Mouse (Mus musculus) hindbrain, embryonic 14.5 days (tissue): ENCODE results near the gene Gstm3. TPM values are rescaled to one million over a fixed set of nuclear protein-coding genes. Genes with fewer than 3 reads are reported as not detected.
"Not testable (repeated sequence)": the region's sequence is repeated elsewhere in the genome, so short reads cannot be mapped to it uniquely, and the experiment has no call there.

Source experiments
- ATAC-seq: fragments of 200-750 bp; cut with Nextera tagmentation; 2 replicates; pipeline ENCODE4 v1.8.0; 2017; ENCODE audit warnings: moderate number of reproducible peaks, mild to moderate bottlenecking, moderate TSS enrichment, moderate library complexity; ENCODE audit not compliant: low FRiP score
- DNase-seq: peaks from one replicate; pipeline ENCODE4 v3.0.0-alpha.2; 2015; ENCODE audit warnings: low spot score
- H3K27ac ChIP-seq: fragments of 300-500 bp; sonication (generic); 2 replicates; pipeline ENCODE4 v1.5.1; 2014; ENCODE audit warnings: mild to moderate bottlenecking, moderate library complexity
- H3K27me3 ChIP-seq: fragments of 300-500 bp; sonication (generic); 2 replicates; pipeline ENCODE4 v1.6.1; 2014; ENCODE audit warnings: mild to moderate bottlenecking, low read length, mixed read lengths; ENCODE audit not compliant: control insufficient read depth, insufficient read depth
- H3K36me3 ChIP-seq: fragments of 300-500 bp; sonication (generic); replicated peaks from 2 replicates; pipeline ENCODE4 v1.6.1; 2014; ENCODE audit not compliant: control insufficient read depth, insufficient read depth
- H3K4me1 ChIP-seq: fragments of 300-500 bp; sonication (generic); replicated peaks from 2 replicates; pipeline ENCODE4 v1.6.1; 2014; ENCODE audit warnings: antibody characterized with exemption, low read length, mixed read lengths; ENCODE audit not compliant: control insufficient read depth, insufficient read depth
- H3K4me2 ChIP-seq: fragments of 300-500 bp; sonication (generic); replicated peaks from 2 replicates; pipeline ENCODE4 v1.6.1; 2014; ENCODE audit warnings: mild to moderate bottlenecking, moderate library complexity
- H3K4me3 ChIP-seq: fragments of 300-500 bp; sonication (generic); replicated peaks from 2 replicates; pipeline ENCODE4 v1.5.1; 2014; ENCODE audit warnings: mild to moderate bottlenecking, low read length
- H3K9ac ChIP-seq: fragments of 300-500 bp; sonication (generic); 2 replicates; pipeline ENCODE4 v1.6.1; 2014
- H3K9me3 ChIP-seq: fragments of 300-500 bp; sonication (generic); 2 replicates; pipeline ENCODE4 v1.6.1; 2016; ENCODE audit warnings: low read length; ENCODE audit not compliant: control insufficient read depth
- WGBS: fragments of 180-500 bp; shearing (Covaris S2); extraction: QIAGEN DNeasy Blood & Tissue Kit; methylation state at CpG from one replicate; pipeline ENCODE4 v1.1.7; 2014; 5-methylcytosine and 5-hydroxymethylcytosine counted together
- polyA plus RNA-seq: library from polyadenylated mRNA; unstranded; fragments of >200 nt; fragmentation: Nextera tagmentation; extraction: Ambion mirVana; gene quantifications from 2 replicates; pipeline ENCODE4 v1.2.1, GENCODE M21; 2014

Gstm3 gene
- polyA plus RNA-seq, 1 experiment from 2014 or later: not detected

DNA sequence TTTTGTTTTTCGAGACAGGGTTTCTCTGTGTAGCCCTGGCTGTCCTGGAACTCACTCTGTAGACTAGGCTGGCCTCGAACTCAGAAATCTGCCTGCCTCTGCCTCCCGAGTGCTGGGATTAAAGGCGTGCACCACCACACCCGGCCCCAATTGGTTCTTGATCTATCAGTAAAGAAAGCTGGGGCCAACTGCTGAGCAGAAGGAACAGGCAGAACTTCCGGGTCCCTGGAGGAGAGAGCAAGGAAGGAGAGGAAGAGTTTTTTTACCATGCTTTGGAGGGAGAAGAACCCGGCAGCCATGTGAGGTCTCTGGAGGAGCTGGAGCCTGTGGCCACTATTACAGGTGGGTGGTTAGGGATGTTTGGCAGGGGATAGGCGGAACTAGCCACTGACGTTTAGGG, 13.8 kb downstream of the Gstm3 start:
- not testable (repeated sequence) for H3K27ac ChIP-seq, H3K9ac ChIP-seq, H3K4me2 ChIP-seq, H3K27me3 ChIP-seq, H3K36me3 ChIP-seq, H3K9me3 ChIP-seq, ATAC-seq, H3K4me3 ChIP-seq, DNase-seq, H3K4me1 ChIP-seq
- 93% methylated on average over 9 of the region's 9 CpGs for WGBS

DNA sequence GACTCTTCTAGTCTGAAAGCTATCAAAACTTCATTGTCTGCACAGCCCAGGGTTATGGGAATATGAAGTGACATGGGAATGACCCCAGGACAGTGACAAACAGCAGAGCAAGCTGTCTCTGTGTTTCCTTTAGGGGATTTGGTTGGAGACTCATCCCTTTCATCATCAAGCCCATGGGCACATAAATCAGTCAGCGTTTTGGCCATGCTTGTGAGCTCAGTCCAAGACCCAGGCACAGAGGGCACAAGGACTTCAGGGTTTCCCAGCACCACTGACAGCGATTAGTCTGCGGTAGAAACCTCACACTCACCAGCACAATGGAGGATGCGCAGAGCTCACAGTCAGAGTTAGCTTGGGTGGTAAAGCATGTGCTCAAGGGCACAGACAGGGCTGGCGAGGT, 15.2 kb downstream of the Gstm3 start:
- H3K4me2 ChIP-seq: no peak overlapping the region
- H3K4me3 ChIP-seq: no peak overlapping the region
- H3K27me3 ChIP-seq: no peaks in the 10 kb centered on the region
- peak; percentile 53; the same call in 1 of the 2 replicates for ATAC-seq
- DNase-seq: no peak
- no peaks in the 10 kb centered on the region for H3K4me1 ChIP-seq
- no peak overlapping the region for H3K9ac ChIP-seq
- no peaks in the 10 kb centered on the region for H3K9me3 ChIP-seq
- H3K27ac ChIP-seq: no peak overlapping the region
- no peaks in the 10 kb centered on the region for H3K36me3 ChIP-seq
- WGBS: 87% methylated on average over 5 of the region's 5 CpGs

DNA sequence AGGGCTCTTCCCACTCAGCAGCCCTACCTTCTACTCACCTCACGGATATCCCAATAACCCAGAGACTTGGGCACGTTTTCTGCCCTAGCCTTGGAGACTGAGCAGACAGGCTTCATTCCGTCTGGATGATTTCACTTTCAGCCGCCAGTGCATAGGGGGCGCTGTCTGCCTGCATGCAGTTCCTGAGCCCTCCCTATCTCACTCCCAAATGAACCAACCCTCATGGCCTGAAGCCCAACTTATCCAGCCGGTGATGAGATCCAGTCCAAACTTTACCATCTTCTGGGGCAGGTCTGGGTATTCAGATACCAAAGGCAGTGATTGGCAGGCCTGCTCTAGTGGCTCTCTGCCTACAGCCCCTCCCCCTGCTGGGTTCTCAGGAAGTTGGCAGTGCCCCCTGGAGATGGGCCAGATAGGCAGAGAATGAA, 15.7 kb downstream of the Gstm3 start:
- peak; percentile 58 for DNase-seq
- no peak overlapping the region for H3K4me3 ChIP-seq
- H3K36me3 ChIP-seq: no peaks in the 10 kb centered on the region
- no peaks in the 10 kb centered on the region for H3K27me3 ChIP-seq
- no peak overlapping the region for H3K27ac ChIP-seq
- no peaks in the 10 kb centered on the region for H3K4me1 ChIP-seq
- H3K9ac ChIP-seq: no peak overlapping the region
- no peak overlapping the region for H3K4me2 ChIP-seq
- 25% methylated on average over 6 of the region's 6 CpGs for WGBS
- H3K9me3 ChIP-seq: no peaks in the 10 kb centered on the region
- ATAC-seq: peak; percentile 80; the same call in 1 of the 2 replicates

DNA sequence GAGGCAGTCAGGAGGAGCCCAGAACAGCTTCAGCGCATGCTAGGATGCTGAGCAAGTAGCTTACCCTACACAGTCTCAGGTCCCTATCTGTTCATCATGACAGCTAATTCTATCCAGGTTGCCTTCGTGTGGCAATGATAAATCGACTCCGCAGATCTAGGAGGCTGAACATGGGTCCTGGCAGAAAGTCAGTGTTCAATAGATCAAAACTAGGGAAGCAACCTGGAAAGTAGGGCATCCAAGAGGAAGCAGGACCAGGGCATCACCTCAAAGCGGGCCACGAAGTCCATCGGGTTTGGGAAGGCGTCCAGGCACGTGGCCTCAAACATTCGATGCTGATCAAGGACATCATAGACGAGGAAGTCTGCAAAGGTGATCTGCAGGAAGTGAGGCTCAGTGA, 18.6 kb downstream of the Gstm3 start:
- WGBS: 86% methylated on average over 11 of the region's 11 CpGs
- H3K4me2 ChIP-seq: no peak overlapping the region
- H3K27me3 ChIP-seq: no peaks in the 10 kb centered on the region
- ATAC-seq (no peak), DNase-seq (no peak)
- no peak overlapping the region for H3K9ac ChIP-seq
- H3K27ac ChIP-seq: no peak overlapping the region
- no peaks in the 10 kb centered on the region for H3K9me3 ChIP-seq
- no peak overlapping the region for H3K4me3 ChIP-seq
- H3K36me3 ChIP-seq: no peaks in the 10 kb centered on the region
- no peaks in the 10 kb centered on the region for H3K4me1 ChIP-seq

DNA sequence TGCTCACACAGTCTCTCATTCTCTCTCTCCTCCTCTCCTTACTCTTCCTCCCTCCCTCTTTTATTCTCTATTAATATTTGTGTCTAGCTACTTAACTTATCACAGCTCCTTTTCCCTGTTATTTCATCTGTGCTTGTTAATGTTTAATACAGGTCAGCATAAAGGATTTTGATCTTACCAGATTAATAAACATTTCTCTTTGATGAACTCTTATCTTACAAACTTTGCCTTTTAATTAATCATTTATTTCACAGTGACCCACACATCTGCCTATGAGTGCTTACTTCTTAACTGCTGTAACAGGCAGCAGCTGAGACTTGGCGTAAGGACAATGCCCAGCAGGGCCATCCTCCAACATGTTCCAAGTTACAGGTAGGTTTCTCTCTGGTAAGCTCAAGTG, 19.6 kb downstream of the Gstm3 start:
- not testable (repeated sequence) for H3K4me3 ChIP-seq, H3K27me3 ChIP-seq, H3K4me2 ChIP-seq, H3K9me3 ChIP-seq, H3K4me1 ChIP-seq, H3K27ac ChIP-seq, H3K36me3 ChIP-seq, H3K9ac ChIP-seq, DNase-seq, ATAC-seq
- WGBS: 94% methylated on average over 1 of the region's 1 CpGs

DNA sequence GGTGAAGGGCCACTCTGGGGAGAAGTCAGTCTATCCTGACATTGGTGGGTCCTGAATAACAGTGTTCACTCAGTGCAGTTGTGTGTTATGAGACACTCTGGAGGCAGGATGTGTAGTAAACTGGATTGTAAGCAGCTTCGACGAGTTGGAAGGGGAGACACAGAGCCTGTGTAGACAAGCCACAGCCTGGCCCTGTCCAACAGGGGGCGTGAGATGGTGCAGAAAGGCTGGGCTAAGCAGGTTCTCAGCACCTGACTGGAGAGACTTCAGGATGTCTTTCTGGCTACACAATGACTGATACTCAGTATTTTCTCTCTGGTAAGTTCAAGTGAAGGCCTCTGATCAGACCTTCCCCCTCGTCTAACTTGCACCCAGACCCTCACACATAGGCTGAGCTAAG, 23.4 kb downstream of the Gstm3 start:
- H3K36me3 ChIP-seq: no peaks in the 10 kb centered on the region
- no peaks in the 10 kb centered on the region for H3K27me3 ChIP-seq
- H3K4me3 ChIP-seq: no peak overlapping the region
- 67% methylated on average over 4 of the region's 4 CpGs for WGBS
- no peak overlapping the region for H3K27ac ChIP-seq
- no peak overlapping the region for H3K9ac ChIP-seq
- H3K4me1 ChIP-seq: 0 out of 2 replicates have a peak, but pooled peaks cover 3% of the 10 kb centered on the region
- DNase-seq (no peak), ATAC-seq (no peak)
- no peaks in the 10 kb centered on the region for H3K9me3 ChIP-seq
- no peak overlapping the region for H3K4me2 ChIP-seq

DNA sequence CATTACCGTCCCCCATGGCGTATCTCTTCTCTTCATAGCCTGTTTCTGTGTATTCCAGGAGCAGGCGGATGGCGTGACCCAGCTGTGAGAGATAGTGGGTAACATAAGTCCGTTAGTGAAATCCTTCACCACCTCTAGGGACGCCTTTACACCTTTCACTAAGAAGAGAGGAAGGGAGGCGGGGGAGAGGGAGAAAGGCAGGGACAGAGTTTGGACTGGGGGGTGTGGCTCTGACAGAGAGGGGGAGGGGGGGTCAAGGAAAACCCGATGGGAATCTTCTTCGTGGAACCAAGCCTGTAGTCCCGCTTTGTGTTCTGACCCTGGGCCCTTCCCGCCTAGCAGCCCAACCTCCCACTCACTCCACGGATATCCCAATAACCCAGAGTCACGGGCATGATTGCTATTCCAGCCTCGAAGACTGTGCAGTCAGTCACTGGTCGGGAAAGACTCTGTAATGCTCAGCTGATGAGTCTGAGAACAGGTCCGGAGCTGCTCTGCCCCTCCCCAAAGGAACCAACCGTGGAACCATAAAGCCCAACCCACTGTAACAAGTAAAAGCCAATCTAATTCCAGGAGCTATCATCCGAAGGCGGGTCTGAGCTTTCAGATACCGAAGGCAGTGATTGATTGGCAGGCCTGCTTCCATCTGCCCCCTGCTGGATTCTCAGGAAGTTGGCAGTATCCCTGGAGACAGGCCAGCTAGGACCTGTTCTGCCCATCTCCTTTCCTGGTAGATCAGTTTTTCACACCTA, 25.7 kb downstream of the Gstm3 start, which contains the start of gene Gstm6:
TSS of gene Gstm6 (minus strand) at position 511 of the 752 bp plus-strand sequence.
- no peaks in the 10 kb centered on the region for H3K27me3 ChIP-seq
- no peak within 1 kb of the TSS for H3K27ac ChIP-seq
- no peaks in the 10 kb centered on the region for H3K9me3 ChIP-seq
- peak within 1 kb of the TSS; percentile 11; the same call in 1 of the 2 replicates for H3K4me3 ChIP-seq
- peak; percentile 65 for DNase-seq
- 18% methylated on average over 20 of the region's 20 CpGs for WGBS
- H3K9ac ChIP-seq: peak within 1 kb of the TSS; percentile 34; the same call in 1 of the 2 replicates
- 0 out of 2 replicates have a peak, but pooled peaks cover 6% of the 10 kb centered on the region for H3K4me1 ChIP-seq
- H3K4me2 ChIP-seq: peak within 1 kb of the TSS; percentile 43
- peak; percentile 77; the same call in 1 of the 2 replicates for ATAC-seq
- no peaks in the 10 kb centered on the region for H3K36me3 ChIP-seq

DNA sequence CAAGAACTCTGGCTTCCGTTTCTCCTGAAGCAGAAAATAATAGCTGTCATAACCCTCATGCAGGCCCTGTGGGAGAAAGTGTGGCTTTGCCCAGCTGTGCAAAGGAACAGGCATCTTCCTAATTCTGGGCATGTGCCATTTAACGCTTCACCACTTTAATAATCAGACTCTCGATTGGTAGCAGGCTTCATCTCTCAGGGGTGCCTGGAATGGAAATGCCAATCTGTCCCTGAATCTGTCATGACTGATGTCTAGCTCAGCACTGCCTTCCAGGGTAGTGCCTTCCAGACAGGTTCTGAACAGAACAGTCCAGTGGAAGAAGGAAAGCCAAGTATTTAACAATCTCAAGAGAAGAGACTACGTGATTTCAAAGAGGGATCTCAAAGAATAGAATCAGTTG, 27.8 kb downstream of the Gstm3 start:
- 60% methylated on average over 4 of the region's 4 CpGs for WGBS
- Histone ChIP-seq H3K27ac (no peak overlapping the region), H3K27me3 (no peaks in the 10 kb centered on the region), H3K36me3 (no peaks in the 10 kb centered on the region), H3K4me1 (0 out of 2 replicates have a peak, but pooled peaks cover 6% of the 10 kb centered on the region), H3K9ac (no peak overlapping the region), H3K4me3 (no peak overlapping the region), H3K9me3 (no peaks in the 10 kb centered on the region), H3K4me2 (no peak overlapping the region)
- ATAC-seq: no peak
- no peak for DNase-seq

DNA sequence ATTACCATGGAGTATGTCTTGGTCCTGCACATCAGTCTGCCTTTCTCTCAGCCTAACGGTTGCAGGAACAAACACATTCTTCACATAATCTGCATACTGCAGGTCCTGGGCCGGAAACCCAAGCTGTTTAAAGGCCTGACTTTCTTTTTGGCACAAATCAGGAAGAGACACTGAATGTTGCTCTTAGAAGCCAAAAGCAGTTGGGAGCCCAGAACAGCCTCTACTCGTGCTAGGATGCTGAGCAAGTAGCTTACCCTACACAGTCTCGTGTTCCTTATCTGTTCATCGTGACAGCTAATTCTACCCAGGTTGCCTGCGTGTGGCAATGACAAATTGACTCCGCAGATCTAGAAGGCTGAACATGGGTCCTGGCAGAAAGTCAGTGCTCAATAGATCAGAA, 28.6 kb downstream of the Gstm3 start:
- ATAC-seq (no peak), DNase-seq (no peak)
- Histone ChIP-seq H3K4me2 (no peak overlapping the region), H3K36me3 (no peaks in the 10 kb centered on the region), H3K4me1 (0 out of 2 replicates have a peak, but pooled peaks cover 6% of the 10 kb centered on the region), H3K27ac (no peak overlapping the region), H3K9me3 (no peaks in the 10 kb centered on the region), H3K4me3 (no peak overlapping the region), H3K9ac (no peak overlapping the region), H3K27me3 (no peaks in the 10 kb centered on the region)
- WGBS: 77% methylated on average over 7 of the region's 7 CpGs
